22 mouse cellular contexts compared by ENCODE assay signal in the genomic region with DNA sequence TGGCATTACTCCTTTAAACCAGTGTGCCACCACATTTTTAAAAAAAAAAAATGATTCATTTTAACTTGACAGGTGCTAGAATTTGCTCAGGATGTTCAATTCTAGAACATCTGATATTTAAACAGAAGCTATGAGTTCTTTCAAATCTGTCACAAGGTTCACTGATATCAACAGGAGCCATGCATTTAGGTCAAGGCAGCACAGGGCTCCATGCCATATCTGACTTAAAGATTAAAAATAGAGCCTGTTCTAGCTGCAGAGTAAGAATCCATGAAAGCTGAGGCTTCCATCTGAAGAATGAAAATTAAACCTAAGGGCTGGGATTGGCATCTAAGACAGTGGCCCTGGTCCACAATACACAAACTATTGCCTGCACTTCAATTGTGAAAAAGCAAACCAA. TPM values are rescaled to one million over a fixed set of nuclear protein-coding genes. Genes with fewer than 3 reads are reported as not detected.
DNase-seq lines count a peak whose midpoint lies in the region; ATAC-seq and TF ChIP-seq lines count a peak whose summit lies in the region.
"Had no signal": no experiment of that assay in that cellular context is flagged by ENCODE, and none has a peak within 500 bp of the region (broad histone marks: within the 10 kb centered on the region; RNA-seq: fewer than 3 reads in every experiment).

No protein-coding gene starts in this region.

- peak overlapping the region; percentile 13; the same call in 1 of the 2 replicates for H3K4me2 ChIP-seq in heart, embryonic 14.5 days (ENCODE audit: low read length)
- H3K4me2 ChIP-seq: embryonic facial prominence, embryonic 12.5 days; forebrain, embryonic 12.5 days; hindbrain, embryonic 14.5 days; intestine, embryonic 15.5 days had no signal

- H3K9me3 ChIP-seq in heart, embryonic 14.5 days (ENCODE audit: control insufficient read depth, low read length) = no peaks in the 10 kb centered on the region
- H3K9me3 ChIP-seq: embryonic facial prominence, embryonic 12.5 days; forebrain, embryonic 12.5 days; G1E; hindbrain, embryonic 10.5 days; intestine, embryonic 15.5 days had no signal

- H3K79me2 ChIP-seq in heart, adult 2 months (replicated peaks; ENCODE audit: control insufficient read depth, insufficient read depth, low read length) = peaks cover 2% of the 10 kb centered on the region; the same call in 1 of the 2 replicates

- peaks cover 10% of the 10 kb centered on the region for H3K4me1 ChIP-seq in heart, adult 2 months (ENCODE audit: control insufficient read depth, insufficient read depth, low read length)
- H3K4me1 ChIP-seq in heart, embryonic 14.5 days (ENCODE audit: control insufficient read depth in 2 of 2, insufficient read depth in 2 of 2, low read length in 2 of 2) = peaks cover 17 to 60% of the 10 kb centered on the region in 2 experiments
- H3K4me1 ChIP-seq: forebrain, embryonic 12.5 days had no signal

- H3K36me3 ChIP-seq in heart, adult 2 months (ENCODE audit: control insufficient read depth, insufficient read depth, low read length) = peaks cover 29% of the 10 kb centered on the region
- H3K36me3 ChIP-seq in heart, embryonic 14.5 days (ENCODE audit: control insufficient read depth, insufficient read depth, low read length) = peaks cover 15% of the 10 kb centered on the region
- H3K36me3 ChIP-seq: embryonic facial prominence, embryonic 12.5 days; forebrain, embryonic 12.5 days; G1E; intestine, embryonic 15.5 days had no signal

- no peak for TF ChIP-seq EP300 in heart, adult 2 months (IDR thresholded peaks at IDR 0.05; ENCODE audit: insufficient read depth, low read depth, low read length)

- H3K27ac ChIP-seq in heart, adult 2 months = peak overlapping the region; percentile 18; the same call in 1 of the 2 replicates
- H3K27ac ChIP-seq in heart, embryonic 14.5 days (replicated peaks in 1 of 2; ENCODE audit: control insufficient read depth in 1 of 2, insufficient read depth in 1 of 2, low read depth in 2 of 2, low read length in 2 of 2) = peak overlapping the region in 1 of 2 experiments; percentile 47; a peak in 2 of 4 replicates
- H3K27ac ChIP-seq: embryonic facial prominence, embryonic 12.5 days; forebrain, embryonic 12.5 days; hindbrain, embryonic 10.5 days; hindbrain, embryonic 14.5 days; intestine, embryonic 15.5 days had no signal

- H3K9ac ChIP-seq in heart, adult 2 months (ENCODE audit: low read depth, low read length) = no peak overlapping the region
- H3K9ac ChIP-seq in heart, embryonic 14.5 days (ENCODE audit: low read length) = no peak overlapping the region
- H3K9ac ChIP-seq: embryonic facial prominence, embryonic 12.5 days; forebrain, embryonic 12.5 days; hindbrain, embryonic 14.5 days; intestine, embryonic 15.5 days had no signal

- TF ChIP-seq CTCF in heart, adult 2 months (IDR thresholded peaks at IDR 0.05) = no peak

- no peak overlapping the region for H3K4me3 ChIP-seq in heart, adult 2 months
- no peak overlapping the region for H3K4me3 ChIP-seq in heart, embryonic 14.5 days (ENCODE audit: control insufficient read depth in 1 of 2, insufficient read depth in 1 of 2, low read depth in 1 of 2, low read length in 2 of 2)
- H3K4me3 ChIP-seq: embryonic facial prominence, embryonic 12.5 days; forebrain, embryonic 12.5 days; hindbrain, embryonic 10.5 days; intestine, embryonic 15.5 days had no signal

- TF ChIP-seq POLR2A in heart, adult 2 months (IDR thresholded peaks at IDR 0.05; ENCODE audit: insufficient read depth, low read depth, low read length) = no peak

- no peaks in the 10 kb centered on the region for H3K27me3 ChIP-seq in heart, adult 2 months (ENCODE audit: control insufficient read depth, insufficient read depth, low read length)
- H3K27me3 ChIP-seq in heart, embryonic 14.5 days (ENCODE audit: control insufficient read depth, insufficient read depth, low read length) = no peaks in the 10 kb centered on the region
- H3K27me3 ChIP-seq: embryonic facial prominence, embryonic 12.5 days; forebrain, embryonic 12.5 days; intestine, embryonic 15.5 days had no signal

- no peak for DNase-seq in cerebellum, adult 11 months
- no peak for DNase-seq in heart, adult 2 months
- no peak for DNase-seq in heart, postnatal 4 days
- DNase-seq in heart, postnatal 14 days = no peak
- DNase-seq: adrenal gland, postnatal 10 days; B cell, adult 2 months; cerebellum, postnatal 14 days; gastrocnemius, postnatal 36 days; heart, adult 18-20 months; kidney, adult 18-20 months; kidney, postnatal 10 days had no signal

- ATAC-seq in cerebellum, adult (ENCODE audit: insufficient number of reproducible peaks, low FRiP score, low TSS enrichment) = peak; percentile 26; the same call in 1 of the 2 replicates
- ATAC-seq in heart, embryonic 14.5 days (ENCODE audit: insufficient number of reproducible peaks, insufficient read depth, low FRiP score, low read depth) = no peak
- no peak for ATAC-seq in erythroblast, adult 5-6 weeks (replicated peaks; ENCODE audit: low FRiP score, poor library complexity, severe bottlenecking)
- ATAC-seq: CD4-positive, CD25-positive, alpha-beta regulatory T cell, adult 4 months; forebrain, embryonic 16.5 days; intestine, embryonic 15.5 days had no signal

- intact Hi-C loops in heart, adult 2 months (cut with DNase I) = no loop called here
- intact Hi-C loops in heart, postnatal 14 days (cut with DNase I) = loop anchor here (1.0 kb wide), 1 partner anchor 12 kb away; no protein-coding TSS in a partner anchor

RNA-seq across cellular contexts. Expression of a gene that starts 45.8 kb away (rescaled TPM):
- total RNA-seq in heart, adult 2 months (2021) = 10 to 100 TPM; 29.0 to 31.4 TPM
- 18.2 and 22.6 TPM in 2 replicates for polyA plus RNA-seq in heart, adult 2 months (2012; rRNA removed)
- total RNA-seq in heart, postnatal 4 days (2021) = 10 to 100 TPM; 37.8 to 41.6 TPM
- 50.1 and 55.4 TPM in 2 replicates for polyA plus RNA-seq in heart, embryonic 14.5 days (2014; fragmentation: Nextera tagmentation; extraction: Ambion mirVana)
- 10 to 100 TPM; 30.1 to 33.9 TPM for total RNA-seq in heart, postnatal 14 days (2021)
- 0.38 and 2.5 TPM in 2 replicates for total RNA-seq in erythroblast, adult 5-6 weeks (2015; ENCODE audit: low replicate concordance)
- total RNA-seq in erythroblast, adult 5-6 weeks (2017; ENCODE audit: low replicate concordance) = 2.4 and 3.3 TPM in 2 replicates

Comparison
In these comparisons a context has a peak if more than half of its experiments do, and no peak if none do; other contexts are left out.
1. RNA of a gene that starts 45.8 kb away (total RNA-seq): 37.8 to 41.6 TPM in heart, postnatal 4 days, 30.1 to 33.9 TPM in heart, postnatal 14 days and 29.0 to 31.4 TPM in heart, adult 2 months; 0.38 to 3.3 TPM in erythroblast, adult 5-6 weeks; every median in the first group is over 4 times any median in the second.